Mouse (Mus musculus) embryo, embryonic 11.5 days (tissue): Measurements from ENCODE around the gene Zzef1.

Experiments
- DNase-seq: peaks from one replicate; pipeline ENCODE4 v3.0.0-alpha.2; 2012; ENCODE audit warnings: low read depth, low spot score

Gene Zzef1

DNA sequence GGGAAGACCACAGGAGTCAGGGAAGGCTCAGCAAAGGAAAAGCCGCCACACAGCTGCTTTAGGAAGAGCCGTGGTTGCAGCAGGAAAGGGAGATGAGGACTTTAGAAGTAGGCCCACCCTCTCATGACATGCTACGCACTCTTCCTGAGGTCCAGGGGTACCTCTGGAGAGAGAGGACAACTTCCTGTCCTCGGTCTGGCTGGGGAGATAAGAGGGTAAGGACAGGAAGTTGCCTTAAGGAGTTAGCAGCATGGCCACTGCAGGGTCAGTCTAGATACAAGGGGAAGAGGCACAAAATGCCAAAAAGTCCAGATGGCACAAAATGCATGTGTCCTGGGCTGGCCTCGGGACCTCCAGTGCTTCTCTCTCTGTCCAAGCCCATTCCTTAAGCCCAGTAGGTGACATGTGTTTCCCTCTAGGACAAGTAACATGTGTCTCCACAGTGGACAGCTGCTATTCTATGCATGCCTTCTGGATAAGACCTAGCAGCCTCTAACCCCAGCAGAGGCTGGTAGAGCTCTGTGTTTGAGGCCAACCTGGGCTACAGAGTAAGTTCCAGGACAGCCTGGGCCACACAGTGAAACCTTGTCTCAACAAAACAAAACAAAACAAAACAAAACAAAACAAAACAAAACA is 159.4 kb downstream of the Zzef1 start:
- no peak for DNase-seq

DNA sequence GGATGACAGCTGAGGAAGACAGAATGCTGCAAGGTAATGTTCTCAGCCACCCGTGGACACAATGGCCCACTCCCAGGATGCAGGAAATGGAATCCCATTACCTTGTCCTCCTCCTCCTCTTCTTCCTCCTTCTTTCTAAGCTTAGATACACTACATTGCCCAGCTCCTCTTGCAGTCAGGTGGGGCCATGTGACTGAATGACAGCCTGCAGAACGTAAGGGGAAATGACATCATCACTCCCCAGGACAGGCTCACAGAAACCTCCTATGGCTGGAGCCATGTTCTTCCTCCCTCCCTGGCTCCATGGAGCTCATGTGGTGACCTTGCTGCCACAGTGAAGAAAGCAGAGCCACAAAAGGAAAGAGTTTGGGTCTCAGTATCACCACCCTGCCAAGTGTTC is 161.3 kb downstream of the Zzef1 start:
- DNase-seq, result no peak

DNA sequence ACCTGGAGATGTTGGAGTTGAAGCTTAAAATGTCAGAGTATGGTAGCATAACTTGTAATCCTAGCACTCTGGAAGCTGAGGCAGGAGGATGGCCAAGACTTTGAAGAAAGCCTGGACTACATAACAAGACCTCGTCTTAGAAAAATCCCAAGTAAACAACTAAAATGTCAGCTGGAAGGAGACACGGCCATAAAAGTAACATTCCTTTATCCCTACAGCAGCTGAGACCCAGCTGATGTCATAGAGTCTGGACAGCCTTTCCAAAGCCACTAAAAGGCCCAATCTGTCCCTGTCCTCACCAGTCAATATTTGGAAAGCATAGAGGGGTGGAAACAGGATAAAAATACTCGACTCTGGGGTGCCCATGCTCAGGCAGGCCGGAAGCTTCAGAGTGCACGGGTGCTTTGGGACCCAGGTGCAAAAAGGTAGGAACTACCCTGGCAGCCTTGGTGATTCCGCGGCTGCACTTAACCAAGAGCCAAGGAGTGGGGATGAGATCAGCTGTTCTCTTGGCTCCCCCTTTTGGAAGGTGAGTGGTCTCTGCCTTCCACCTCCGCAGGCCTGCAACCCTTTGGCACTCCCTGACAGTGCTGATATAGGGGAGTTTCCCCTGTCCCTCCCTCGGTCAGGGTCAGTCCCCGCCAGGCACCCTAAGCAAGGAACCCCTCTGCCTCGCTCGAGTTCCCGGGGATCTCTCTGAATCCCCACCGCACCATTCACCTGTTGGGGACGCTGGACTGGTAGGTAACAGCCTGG is 164.1 kb downstream of the Zzef1 start:
- DNase-seq, result no peak

DNA sequence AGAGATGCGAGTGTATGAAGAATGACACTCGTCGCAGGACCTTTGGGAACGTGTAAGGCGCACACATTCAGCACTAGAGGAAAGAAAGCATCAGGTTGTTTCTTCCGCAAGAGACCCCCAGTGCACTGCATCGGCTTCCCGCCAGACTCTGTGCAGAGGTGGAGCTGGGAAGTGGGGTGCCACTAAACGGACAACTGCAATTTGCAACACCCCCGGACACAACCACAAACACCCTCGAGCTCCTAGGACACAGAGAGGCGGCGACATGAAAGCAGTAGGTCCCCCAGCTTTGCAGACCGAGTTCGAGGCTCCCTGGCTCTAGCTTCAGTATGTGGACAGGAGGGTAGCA is 164.7 kb downstream of the Zzef1 start:
- no peak for DNase-seq

DNA sequence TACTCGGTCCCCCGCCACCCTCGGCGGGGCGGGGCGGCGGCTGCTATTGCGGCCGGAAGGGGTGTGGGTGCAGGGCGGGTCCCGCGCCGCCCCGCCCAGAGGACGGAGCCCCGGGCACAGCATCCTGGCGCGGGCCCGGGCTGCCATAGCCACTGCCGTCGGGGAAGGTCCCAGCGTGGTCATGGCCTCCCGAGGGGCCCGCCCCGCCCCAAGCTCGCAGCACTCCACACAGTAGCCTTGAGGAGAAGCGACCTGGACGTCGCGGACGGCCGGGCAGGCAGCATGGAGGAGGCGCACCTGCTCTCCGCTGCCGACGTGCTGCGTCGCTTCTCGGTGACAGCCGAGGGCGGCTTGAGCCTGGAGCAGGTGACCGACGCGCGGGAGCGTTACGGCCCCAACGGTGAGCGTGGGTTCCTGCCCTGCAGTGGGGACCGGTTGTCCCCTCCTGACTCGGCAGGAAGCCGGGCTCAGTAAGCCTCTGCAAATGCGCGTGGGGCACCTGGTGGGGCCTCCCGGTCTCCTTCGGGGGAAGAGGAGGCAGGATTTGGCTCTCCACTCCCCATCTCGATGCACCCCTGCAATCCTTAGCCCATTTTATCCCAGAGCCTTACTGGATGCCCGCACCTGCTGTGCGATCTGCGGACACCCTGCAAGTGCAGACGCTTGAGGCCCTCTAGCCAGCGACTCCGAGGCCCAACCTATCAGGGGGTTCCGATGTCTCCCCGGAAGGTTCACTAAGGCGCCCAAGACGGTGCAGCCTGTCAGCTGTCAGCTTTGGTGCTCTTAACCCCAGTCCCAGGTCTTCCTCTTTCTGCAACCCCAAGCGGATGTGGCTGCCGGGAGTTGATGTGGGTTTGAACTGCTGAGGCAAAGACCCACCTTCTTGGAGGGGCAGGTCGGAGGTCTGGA is 165.3 kb downstream of the Zzef1 start, which contains the start of gene Atp2a3:
Atp2a3 (plus strand) TSS at position 98 of the 909 bp plus-strand sequence.
- no peak for DNase-seq

DNA sequence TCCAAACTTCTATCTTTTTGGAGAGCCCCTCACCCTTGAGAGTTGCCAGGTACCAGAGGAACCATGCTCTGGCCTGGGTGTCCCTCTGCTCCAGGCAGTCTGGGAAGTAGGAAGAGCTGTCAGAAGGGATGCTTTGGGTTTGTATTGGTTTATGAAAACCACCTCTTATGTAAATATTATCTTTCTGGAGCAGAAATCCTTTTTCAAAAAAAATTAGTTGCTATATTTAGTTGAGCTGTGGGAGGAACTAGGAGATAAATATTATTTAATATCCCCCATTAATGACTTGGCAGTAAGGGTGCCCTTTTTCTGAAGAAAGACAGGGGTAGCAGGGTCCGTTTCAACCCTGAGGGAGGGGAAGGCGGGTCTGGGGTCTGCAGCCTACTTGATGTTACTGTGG is 166.4 kb downstream of the Zzef1 start:
- no peak for DNase-seq

DNA sequence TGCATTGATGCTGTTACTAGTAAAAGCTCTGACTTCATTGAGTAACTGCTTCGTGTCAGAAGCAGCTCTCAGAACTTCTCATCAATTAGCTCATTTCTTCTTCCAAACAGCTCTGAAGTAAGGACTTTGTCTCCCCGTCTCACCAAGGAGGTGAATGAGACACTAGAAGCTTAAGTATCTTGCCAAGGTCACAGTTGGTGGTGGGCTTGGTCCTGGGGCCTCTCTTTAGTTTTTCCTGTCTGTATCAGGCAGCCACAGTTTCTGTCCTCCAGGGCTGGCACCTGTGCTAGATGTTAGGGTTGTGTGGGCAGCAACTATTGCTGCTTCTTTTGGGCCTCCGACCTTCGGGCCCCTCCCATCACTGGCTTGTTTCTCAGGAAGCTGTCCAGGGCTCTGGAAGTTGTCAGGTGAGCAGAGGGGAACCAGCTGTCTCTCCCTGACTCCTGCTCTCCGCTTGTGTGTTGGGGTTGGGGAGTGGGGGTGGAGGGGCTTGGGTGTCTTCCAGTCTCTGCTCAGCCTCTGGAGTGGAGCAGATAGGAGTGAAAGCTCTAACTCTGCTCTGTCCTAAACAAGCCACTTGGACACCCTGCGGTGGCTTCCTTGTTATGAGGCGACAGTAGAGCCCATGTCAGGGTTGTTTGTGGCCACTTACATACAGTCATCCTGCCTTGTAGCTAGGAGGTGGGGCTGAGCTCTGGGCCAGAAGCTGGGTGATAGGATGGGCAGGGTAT is 167.2 kb downstream of the Zzef1 start:
- no peak for DNase-seq

DNA sequence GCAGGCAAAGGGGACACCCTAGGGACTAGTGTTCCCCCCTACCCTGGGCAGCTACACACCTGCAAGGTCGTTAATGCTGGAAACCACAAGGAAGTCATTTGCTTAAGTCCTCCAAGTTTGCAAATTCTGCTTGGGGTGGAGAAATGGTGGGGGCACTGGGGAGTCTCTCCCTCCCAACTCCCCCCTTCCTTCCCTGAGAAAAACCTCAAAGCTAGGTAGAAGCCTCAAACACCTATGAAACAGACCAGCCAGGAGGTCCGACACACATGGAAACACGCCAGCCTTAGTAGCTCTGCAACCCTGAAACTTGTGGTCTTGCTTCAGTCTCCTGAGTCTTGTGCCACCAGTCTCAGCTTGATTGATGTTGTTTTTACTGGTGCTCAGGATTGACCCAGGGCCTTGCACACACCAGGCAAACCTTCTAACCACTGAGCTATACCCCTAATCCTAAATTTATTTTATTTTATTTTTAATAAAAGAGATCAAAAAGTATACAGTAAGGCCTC is 167.8 kb downstream of the Zzef1 start:
- DNase-seq, result no peak

DNA sequence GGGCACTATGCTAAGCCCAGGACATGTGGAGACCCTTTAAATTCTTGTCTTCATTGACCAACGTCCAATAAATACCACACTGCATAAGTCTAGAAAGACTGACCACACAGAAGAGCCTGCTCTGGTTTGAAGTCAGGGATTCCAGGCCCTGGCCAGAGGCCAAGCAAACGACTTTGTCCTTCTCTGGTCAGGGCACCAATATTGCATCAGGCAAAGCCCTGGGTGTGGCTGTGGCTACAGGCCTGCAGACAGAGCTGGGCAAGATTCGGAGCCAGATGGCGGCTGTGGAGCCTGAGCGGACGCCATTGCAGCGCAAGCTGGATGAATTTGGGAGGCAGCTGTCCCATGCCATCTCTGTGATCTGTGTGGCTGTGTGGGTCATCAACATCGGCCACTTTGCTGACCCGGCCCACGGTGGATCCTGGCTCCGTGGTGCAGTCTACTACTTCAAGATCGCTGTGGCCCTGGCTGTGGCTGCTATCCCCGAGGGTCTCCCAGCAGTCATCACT is 179.0 kb downstream of the Zzef1 start:
- DNase-seq, result no peak
